Mouse (Mus musculus) megakaryocyte, embryonic 14.5 days (primary cell): Measurements from ENCODE around the gene Klhl5. TPM values are rescaled to one million over a fixed set of nuclear protein-coding genes. Genes with fewer than 3 reads are reported as not detected.

Experiments
- H3K27me3 ChIP-seq: replicated peaks from 2 replicates; pipeline ENCODE3; 2012; ENCODE audit warnings: inconsistent platforms
- H3K36me3 ChIP-seq: replicated peaks from 2 replicates; pipeline ENCODE3; 2012; ENCODE audit warnings: low read length, inconsistent platforms, mixed read lengths
- H3K4me1 ChIP-seq: 2 replicates; pipeline ENCODE4 v1.6.1; 2012; ENCODE audit warnings: inconsistent platforms
- H3K4me3 ChIP-seq: replicated peaks from 2 replicates; pipeline ENCODE3; 2012; ENCODE audit warnings: moderate library complexity, mild to moderate bottlenecking, inconsistent platforms
- H3K9me3 ChIP-seq: 2 replicates; pipeline ENCODE4 v1.6.1; 2012; ENCODE audit warnings: inconsistent platforms
- FLI1 ChIP-seq: IDR thresholded peaks from 2 replicates; pipeline ENCODE4 v1.6.1; 2012; ENCODE audit warnings: low read length, inconsistent platforms, mixed read lengths
- GATA1 ChIP-seq: IDR thresholded peaks from 3 replicates; pipeline ENCODE4 v1.6.1; 2012; ENCODE audit warnings: mixed read lengths, low read length, inconsistent platforms, borderline replicate concordance
- polyA plus RNA-seq: library from polyadenylated mRNA; stranded (reverse); fragments of >175 nt; gene quantifications from 2 replicates; pipeline ENCODE4 v1.2.3, GENCODE M21; 2012; ENCODE audit warnings: low replicate concordance; ENCODE audit not compliant: insufficient read depth

The Klhl5 gene
- polyA plus RNA-seq, 1 experiment = 6.1 TPM

- no peak overlapping the region for H3K4me3 ChIP-seq
- TF ChIP-seq FLI1 (no peak), GATA1 (no peak)
- H3K36me3 ChIP-seq = peaks cover 53% of the 10 kb centered on the region
- H3K9me3 ChIP-seq = no peaks in the 10 kb centered on the region
- no peaks in the 10 kb centered on the region for H3K27me3 ChIP-seq
- peaks cover 4% of the 10 kb centered on the region for H3K4me1 ChIP-seq
These were observed 33.9 kb downstream of the Klhl5 start for GRCm38 (mm10) chr5:65141242-65141641.

GRCm38 (mm10) chr5:65142247-65142646 lies 34.9 kb downstream of the Klhl5 start:
- no peaks in the 10 kb centered on the region for H3K27me3 ChIP-seq
- 0 out of 2 replicates have a peak, but pooled peaks cover under 1% of the 10 kb centered on the region for H3K4me1 ChIP-seq
- no peak overlapping the region for H3K4me3 ChIP-seq
- H3K9me3 ChIP-seq = no peaks in the 10 kb centered on the region
- TF ChIP-seq GATA1 = no peak
- no peak for TF ChIP-seq FLI1
- peaks cover 63% of the 10 kb centered on the region for H3K36me3 ChIP-seq

GRCm38 (mm10) chr5:65145499-65146101 lies 38.3 kb downstream of the Klhl5 start:
- peaks cover 95% of the 10 kb centered on the region for H3K36me3 ChIP-seq
- H3K27me3 ChIP-seq = no peaks in the 10 kb centered on the region
- TF ChIP-seq GATA1 = no peak
- no peak for TF ChIP-seq FLI1
- H3K4me3 ChIP-seq = no peak overlapping the region
- no peaks in the 10 kb centered on the region for H3K9me3 ChIP-seq
- H3K4me1 ChIP-seq = no peaks in the 10 kb centered on the region

- Histone ChIP-seq H3K36me3 (peaks cover 95% of the 10 kb centered on the region), H3K4me1 (no peaks in the 10 kb centered on the region), H3K4me3 (no peak overlapping the region), H3K27me3 (no peaks in the 10 kb centered on the region), H3K9me3 (no peaks in the 10 kb centered on the region)
- TF ChIP-seq GATA1 = no peak
- TF ChIP-seq FLI1 = no peak
These were observed 39.4 kb downstream of the Klhl5 start for GRCm38 (mm10) chr5:65146749-65147148.

- Histone ChIP-seq H3K36me3 (peaks cover 90% of the 10 kb centered on the region), H3K4me1 (peaks cover 5% of the 10 kb centered on the region; the same call in 1 of the 2 replicates), H3K4me3 (no peak overlapping the region), H3K9me3 (no peaks in the 10 kb centered on the region), H3K27me3 (no peaks in the 10 kb centered on the region)
- TF ChIP-seq GATA1 = no peak
- TF ChIP-seq FLI1 = no peak
These were observed 42.4 kb downstream of the Klhl5 start for GRCm38 (mm10) chr5:65149706-65150105.

- Histone ChIP-seq H3K9me3 (no peaks in the 10 kb centered on the region), H3K4me3 (no peak overlapping the region), H3K27me3 (no peaks in the 10 kb centered on the region), H3K36me3 (peaks cover 86% of the 10 kb centered on the region), H3K4me1 (peaks cover 5% of the 10 kb centered on the region; the same call in 1 of the 2 replicates)
- no peak for TF ChIP-seq FLI1
- TF ChIP-seq GATA1 = no peak
These were observed 43.1 kb downstream of the Klhl5 start for GRCm38 (mm10) chr5:65150376-65150955.

- Histone ChIP-seq H3K27me3 (no peaks in the 10 kb centered on the region), H3K4me1 (peaks cover 5% of the 10 kb centered on the region; the same call in 1 of the 2 replicates), H3K4me3 (no peak overlapping the region), H3K9me3 (no peaks in the 10 kb centered on the region), H3K36me3 (peaks cover 88% of the 10 kb centered on the region)
- TF ChIP-seq GATA1 (no peak), FLI1 (no peak)
These were observed 43.9 kb downstream of the Klhl5 start for GRCm38 (mm10) chr5:65151276-65151675.

- no peak overlapping the region for H3K4me3 ChIP-seq
- H3K9me3 ChIP-seq = peaks cover 1% of the 10 kb centered on the region; the same call in 1 of the 2 replicates
- H3K27me3 ChIP-seq = no peaks in the 10 kb centered on the region
- peaks cover 5% of the 10 kb centered on the region; the same call in 1 of the 2 replicates for H3K4me1 ChIP-seq
- peaks cover 88% of the 10 kb centered on the region for H3K36me3 ChIP-seq
- no peak for TF ChIP-seq GATA1
- no peak for TF ChIP-seq FLI1
These were observed 44.4 kb downstream of the Klhl5 start for GRCm38 (mm10) chr5:65151767-65152166.

- peaks cover 81% of the 10 kb centered on the region for H3K36me3 ChIP-seq
- TF ChIP-seq FLI1 (no peak), GATA1 (no peak)
- no peaks in the 10 kb centered on the region for H3K27me3 ChIP-seq
- peaks cover 3% of the 10 kb centered on the region; the same call in 1 of the 2 replicates for H3K9me3 ChIP-seq
- H3K4me1 ChIP-seq = peaks cover 11% of the 10 kb centered on the region
- no peak overlapping the region for H3K4me3 ChIP-seq
These were observed 46.9 kb downstream of the Klhl5 start for GRCm38 (mm10) chr5:65154287-65154686.

- peaks cover 77% of the 10 kb centered on the region for H3K36me3 ChIP-seq
- peaks cover 11% of the 10 kb centered on the region for H3K4me1 ChIP-seq
- no peaks in the 10 kb centered on the region for H3K27me3 ChIP-seq
- TF ChIP-seq GATA1 (no peak), FLI1 (no peak)
- H3K4me3 ChIP-seq = no peak overlapping the region
- H3K9me3 ChIP-seq = peaks cover 3% of the 10 kb centered on the region; the same call in 1 of the 2 replicates
These were observed 49.5 kb downstream of the Klhl5 start for GRCm38 (mm10) chr5:65156853-65157252.
